Mouse (Mus musculus) heart, postnatal 10 days (tissue): Measurements from ENCODE around the gene Tfb1m. TPM values are rescaled to one million over a fixed set of nuclear protein-coding genes. Genes with fewer than 3 reads are reported as not detected.

Experiments used
- DNase-seq, 2 experiments: peaks; one replicate each; pipeline ENCODE4 v3.0.0; 2021
- intact Hi-C: fragments of 180-260 bp; cut with DNase I; formaldehyde crosslinking; loops from one replicate; pipeline ENCODE4 v1.15.1; 2025
- total RNA-seq, 2 experiments: library from RNA; stranded (reverse); gene quantifications; 2 replicates each; pipeline ENCODE4 v1.2.3; 2021

Tfb1m gene
- total RNA-seq = 1 to 10 TPM; 5.7 to 8.0 TPM

- intact Hi-C loops = no loop called here
- DNase-seq = peak; percentile 99
These were observed at the start of gene Tfb1m for GRCm38 (mm10) chr17:3557331-3558311. TSS of gene Tfb1m (minus strand) at chr17:3557781.

GRCm38 (mm10) chr17:3602954-3603672 is 45.5 kb upstream of the Tfb1m start:
- DNase-seq = no peak

GRCm38 (mm10) chr17:3598393-3598792 is 40.8 kb upstream of the Tfb1m start:
- intact Hi-C loops = no loop called here
- DNase-seq = no peak

More at GRCm38 (mm10) chr17:3602954-3603672, 45.5 kb upstream of the Tfb1m start:
- intact Hi-C loops = no loop called here

- no peak for DNase-seq
- intact Hi-C loops = no loop called here
These were observed 40.3 kb upstream of the Tfb1m start for GRCm38 (mm10) chr17:3597866-3598265.

- no peak for DNase-seq
These were observed 39.5 kb upstream of the Tfb1m start for GRCm38 (mm10) chr17:3597130-3597529.

GRCm38 (mm10) chr17:3570876-3571275 is 13.3 kb upstream of the Tfb1m start:
- DNase-seq = peak; percentile 76 to 87
- intact Hi-C loops = loop anchor here (1.0 to 10.0 kb wide), 3 partner anchors 221 to 1831 kb away; no protein-coding TSS in a partner anchor

More at GRCm38 (mm10) chr17:3597130-3597529, 39.5 kb upstream of the Tfb1m start:
- intact Hi-C loops = no loop called here

- intact Hi-C loops = loop anchor here (10.0 kb wide), 1 partner anchor 1232 kb away; no protein-coding TSS in a partner anchor
- no peak for DNase-seq
These were observed 4.8 kb upstream of the Tfb1m start for GRCm38 (mm10) chr17:3562405-3562804.

DNA sequence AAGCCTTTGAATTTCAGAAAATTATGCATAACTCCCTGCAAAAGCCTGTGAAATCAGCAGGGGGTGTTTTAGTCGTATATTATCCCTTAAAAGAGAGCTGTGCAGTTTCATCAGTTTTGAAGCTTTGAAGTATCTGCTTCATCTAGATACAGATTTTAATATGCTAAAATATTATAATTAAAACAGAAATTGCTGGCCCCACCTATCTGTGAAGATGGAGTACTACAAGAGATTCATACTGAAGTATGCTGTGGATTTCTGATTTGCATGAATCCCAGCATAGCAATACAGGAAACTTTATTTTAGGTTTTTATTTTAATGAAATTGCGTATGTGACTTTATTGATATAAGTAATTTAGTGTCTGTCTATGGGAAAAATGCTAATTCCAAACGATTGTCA is 3.0 kb upstream of the Tfb1m start:
- intact Hi-C loops = loop anchor here (10.0 kb wide), 1 partner anchor 1234 kb away; no protein-coding TSS in a partner anchor
- DNase-seq = no peak

DNA sequence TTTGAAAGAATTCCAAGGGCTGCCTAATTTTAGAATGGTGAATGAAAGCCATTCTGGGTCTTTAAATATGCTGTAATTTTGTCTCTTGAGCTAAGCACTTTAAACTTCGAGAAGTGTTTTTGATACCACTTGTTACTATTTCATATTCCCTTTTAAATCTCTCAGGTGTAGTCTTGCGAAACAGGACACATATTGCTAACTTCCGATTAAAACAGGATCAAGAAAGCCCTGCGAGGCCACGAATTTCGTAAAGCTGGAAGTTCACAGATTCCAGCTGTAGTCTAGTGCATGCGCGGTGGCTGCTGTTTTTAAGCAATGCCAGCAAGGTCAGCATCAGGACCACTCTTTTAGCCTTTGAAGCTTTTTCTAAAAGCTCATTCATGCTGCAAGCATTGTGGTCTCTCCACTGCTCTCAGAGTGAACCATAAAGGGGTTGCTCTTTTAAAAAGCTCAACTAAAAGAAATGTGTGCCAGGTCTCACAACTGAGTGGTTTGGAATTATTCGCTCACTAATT is 832 bp upstream of the Tfb1m start:
- DNase-seq = peak in 1 of 2 experiments; percentile 29
- intact Hi-C loops = no loop called here

- intact Hi-C loops = no loop called here
- no peak for DNase-seq
These were observed 1.3 kb downstream of the Tfb1m start for GRCm38 (mm10) chr17:3556251-3556650.

DNA sequence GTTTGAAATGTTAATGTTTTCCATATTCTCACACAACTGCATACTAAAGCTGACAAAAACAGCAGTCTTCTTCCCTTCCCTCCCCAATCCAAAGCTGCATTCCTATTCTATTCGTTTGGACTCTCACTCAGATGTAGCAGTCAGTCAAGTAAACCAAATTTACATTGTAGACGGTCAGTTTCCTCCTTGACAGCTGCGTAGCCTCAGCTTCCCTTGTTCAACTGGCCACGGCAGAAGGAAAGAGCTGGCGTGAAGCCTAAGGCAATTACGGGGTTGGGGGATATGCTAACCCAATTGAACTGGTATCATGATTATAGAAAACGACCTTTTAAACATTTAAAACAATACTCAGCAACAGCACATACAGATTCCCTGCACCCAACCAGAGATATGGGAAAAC is 9.9 kb downstream of the Tfb1m start:
- intact Hi-C loops = no loop called here
- no peak for DNase-seq

DNA sequence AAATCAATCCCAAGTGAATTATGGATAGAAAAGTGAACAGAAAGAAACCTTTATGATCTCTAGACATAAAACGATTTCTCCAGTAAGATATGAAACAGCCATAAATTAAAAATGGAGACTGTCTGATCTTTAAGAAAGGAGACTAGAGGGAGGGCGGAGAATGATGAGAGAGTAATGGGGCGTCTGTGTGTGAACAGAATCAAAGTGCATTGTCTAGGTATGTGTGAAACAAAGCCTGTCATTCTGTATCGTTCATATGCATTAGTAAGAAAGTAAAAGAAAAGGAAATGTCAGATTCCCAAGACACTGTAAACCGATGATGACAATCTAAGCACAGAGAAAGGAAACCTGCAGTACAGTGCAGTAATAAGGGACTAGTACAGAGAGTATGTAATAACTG is 16.5 kb downstream of the Tfb1m start:
- DNase-seq = no peak
- intact Hi-C loops = no loop called here

DNA sequence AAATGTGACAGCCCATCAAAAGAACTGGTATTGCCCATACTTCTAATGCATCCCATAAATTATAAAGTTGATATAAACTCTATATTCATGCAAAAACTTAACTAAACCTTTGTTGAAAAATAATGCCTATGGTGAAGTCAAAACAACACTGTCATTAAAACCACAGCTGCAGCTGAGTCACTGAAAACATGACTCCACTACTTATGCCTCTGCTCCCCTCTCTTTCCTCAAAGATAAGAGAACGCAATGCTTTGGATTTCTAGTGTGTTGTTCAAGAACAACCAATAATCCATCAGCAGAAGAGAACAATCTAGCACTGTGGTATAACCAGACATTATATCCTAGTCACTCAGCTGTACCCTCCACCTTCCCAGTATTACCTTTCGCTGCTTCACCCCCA is 17.3 kb downstream of the Tfb1m start:
- no peak for DNase-seq
- intact Hi-C loops = no loop called here

DNA sequence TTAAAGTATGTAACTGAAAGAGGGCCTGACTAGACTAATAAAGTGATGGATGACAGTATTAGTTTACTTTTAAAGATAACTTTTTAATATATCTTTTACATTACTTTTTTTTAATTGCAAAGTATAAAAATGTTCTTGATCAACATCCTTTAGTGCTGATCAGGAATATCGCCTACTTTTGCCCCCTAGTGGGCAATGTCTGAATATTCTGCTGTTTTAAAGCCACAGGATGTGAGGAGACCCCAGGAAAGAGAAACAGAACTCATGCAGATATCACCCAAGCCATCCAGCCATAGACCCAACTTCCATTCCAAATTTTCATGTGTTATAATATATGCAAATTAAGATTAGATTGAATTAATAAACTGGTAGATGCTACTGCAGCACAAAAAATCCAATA is 24.2 kb downstream of the Tfb1m start:
- intact Hi-C loops = no loop called here
- DNase-seq = peak; percentile 8 to 37

DNA sequence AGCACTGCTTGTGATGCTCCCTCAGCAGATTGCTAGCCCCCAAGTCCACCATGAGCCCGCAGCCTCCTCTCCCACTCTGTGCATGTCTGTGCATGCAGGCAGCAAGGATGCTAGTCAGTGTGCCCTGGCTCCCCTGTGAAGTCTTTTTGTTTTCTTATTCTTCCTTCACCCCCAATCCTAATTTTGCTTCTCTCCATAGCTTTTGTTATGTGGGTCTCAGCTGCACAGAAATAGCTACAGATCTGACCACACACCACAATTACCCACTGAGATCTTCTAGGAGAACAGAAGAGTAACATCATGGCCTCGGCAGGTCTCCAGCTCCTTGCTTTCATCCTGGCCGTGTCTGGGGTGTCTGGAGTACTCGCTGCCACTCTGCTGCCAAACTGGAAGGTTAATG is 25.3 kb downstream of the Tfb1m start, which contains the start of gene Cldn20:
Gene Cldn20 (plus strand): TSS at position 301 of the 400 bp plus-strand sequence.
- no peak for DNase-seq
- intact Hi-C loops = no loop called here

- intact Hi-C loops = no loop called here
- DNase-seq = no peak
These were observed 25.9 kb downstream of the Tfb1m start for GRCm38 (mm10) chr17:3531641-3532040.

DNA sequence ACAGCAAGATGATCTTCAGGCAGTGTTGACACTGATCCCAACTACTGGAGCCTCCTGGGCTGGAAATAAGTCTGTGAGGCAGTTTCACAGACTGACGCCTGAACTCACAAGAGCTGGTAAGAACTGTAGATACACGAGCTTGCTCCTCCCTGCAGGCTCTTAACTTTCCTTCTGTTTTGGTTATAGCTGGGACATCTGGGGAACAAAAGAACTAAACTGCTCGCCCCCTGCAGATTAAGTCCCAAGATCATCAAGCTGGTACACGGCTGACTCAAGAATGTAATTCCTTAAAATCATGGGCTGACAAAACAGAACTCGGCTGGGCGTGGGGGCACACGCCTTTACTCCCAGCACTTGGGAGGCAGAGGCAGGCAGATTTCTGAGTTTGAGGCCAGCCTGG is 27.0 kb downstream of the Tfb1m start:
- intact Hi-C loops = no loop called here
- no peak for DNase-seq

DNA sequence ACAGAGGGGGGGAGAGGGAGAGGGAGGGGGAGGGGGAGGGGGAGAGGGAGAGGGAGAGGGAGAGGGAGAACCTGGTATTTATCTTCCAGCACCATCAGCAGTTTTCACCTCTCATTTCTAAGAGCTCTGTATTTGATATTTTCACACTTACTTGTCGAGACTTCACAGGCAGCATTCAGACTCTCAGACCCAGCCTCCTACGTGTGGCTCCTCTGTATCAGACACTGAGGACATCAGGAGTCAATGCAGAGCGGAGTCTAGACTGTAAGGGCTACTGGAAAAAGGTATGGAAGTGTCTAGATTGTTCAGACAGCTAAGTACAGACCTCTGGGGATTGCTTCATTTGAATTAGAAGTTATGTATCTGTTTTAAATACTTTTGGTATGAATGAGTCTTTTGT is 28.1 kb downstream of the Tfb1m start:
- DNase-seq = no peak
- intact Hi-C loops = no loop called here

GRCm38 (mm10) chr17:3527841-3528471 is 29.6 kb downstream of the Tfb1m start:
- DNase-seq = peak; percentile 14 to 15
- intact Hi-C loops = no loop called here

DNA sequence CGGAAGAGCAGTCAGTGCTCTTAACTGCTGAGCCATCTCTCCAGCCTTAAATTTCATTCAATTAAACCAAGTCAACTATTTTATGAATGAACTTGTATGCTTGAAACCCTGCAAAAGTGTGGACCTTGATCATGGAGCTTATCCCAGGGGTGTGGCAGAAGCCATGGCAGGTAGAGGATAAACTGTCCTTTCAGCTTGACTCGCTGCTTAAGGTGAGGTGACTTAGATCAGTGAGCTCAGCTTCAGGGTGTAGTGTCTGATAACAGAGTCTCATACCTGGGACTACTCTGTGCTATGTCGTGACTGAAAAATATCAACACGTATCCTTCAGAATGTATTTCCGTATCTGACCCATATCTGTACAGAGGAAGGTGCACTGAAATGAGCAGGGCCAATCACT is 37.2 kb downstream of the Tfb1m start:
- intact Hi-C loops = no loop called here
- DNase-seq = no peak

GRCm38 (mm10) chr17:3516406-3516805 is 41.2 kb downstream of the Tfb1m start:
- intact Hi-C loops = no loop called here
- DNase-seq = no peak
